Mouse (Mus musculus) left cerebral cortex, adult 2 months (tissue): ENCODE results near the gene Psma5. TPM values are rescaled to one million over a fixed set of nuclear protein-coding genes. Genes with fewer than 3 reads are reported as not detected.
A peak's percentile ranks its signal among the peaks of the same experiment; 100 is the strongest.

Source experiments
- DNase-seq, 2 experiments: peaks; one replicate each; pipeline ENCODE4 v3.0.0; 2021 to 2022; ENCODE audit warnings: low spot score in 2 of 2, mixed read lengths in 1 of 2; ENCODE audit errors: extremely low spot score in 1 of 2
- H3K27ac ChIP-seq: fragments of 200-600 bp; 2 replicates; pipeline ENCODE4 v1.8.1; 2022
- H3K4me3 ChIP-seq: fragments of 200-600 bp; 2 replicates; pipeline ENCODE4 v1.8.1; 2022
- CTCF ChIP-seq: fragments of 200-600 bp; IDR thresholded peaks from 2 replicates; pipeline ENCODE4 v1.8.1; 2022; ENCODE audit warnings: antibody characterized with exemption, mild to moderate bottlenecking, moderate library complexity
- intact Hi-C: fragments of 180-260 bp; cut with DNase I; formaldehyde crosslinking; loops from one replicate; pipeline ENCODE4 v1.15.1; 2025
- total RNA-seq, 2 experiments: library from RNA; stranded (reverse); gene quantifications; 2 replicates each; pipeline ENCODE4 v1.2.3; 2021

Gene Psma5
- total RNA-seq, 2 experiments from 2014 or later: 64.9 to 80.9 TPM

- TF ChIP-seq CTCF: no peak
- no peak overlapping the region for H3K4me3 ChIP-seq
- H3K27ac ChIP-seq: no peak overlapping the region
- intact Hi-C loops: no loop called here
- DNase-seq: no peak
Measured at GRCm38 (mm10) chr3:108313138-108313537, 56.4 kb downstream of the Psma5 start.

GRCm38 (mm10) chr3:108314038-108314675 lies 57.4 kb downstream of the Psma5 start:
- TF ChIP-seq CTCF: no peak
- intact Hi-C loops: no loop called here
- no peak for DNase-seq
- Histone ChIP-seq H3K27ac (no peak overlapping the region), H3K4me3 (no peak overlapping the region)

GRCm38 (mm10) chr3:108318517-108318916 lies 61.8 kb downstream of the Psma5 start:
- H3K27ac ChIP-seq: peak overlapping the region; percentile 1; the same call in 1 of the 2 replicates
- TF ChIP-seq CTCF: no peak
- intact Hi-C loops: no loop called here
- DNase-seq: no peak
- H3K4me3 ChIP-seq: no peak overlapping the region

- TF ChIP-seq CTCF: no peak
- no peak overlapping the region for H3K4me3 ChIP-seq
- intact Hi-C loops: no loop called here
- no peak for DNase-seq
- H3K27ac ChIP-seq: no peak overlapping the region
Measured at GRCm38 (mm10) chr3:108321671-108322070, 64.9 kb downstream of the Psma5 start.

GRCm38 (mm10) chr3:108322136-108322535 lies 65.4 kb downstream of the Psma5 start:
- intact Hi-C loops: no loop called here
- no peak for DNase-seq
- TF ChIP-seq CTCF: no peak
- no peak overlapping the region for H3K27ac ChIP-seq
- no peak overlapping the region for H3K4me3 ChIP-seq

GRCm38 (mm10) chr3:108322962-108323361 lies 66.2 kb downstream of the Psma5 start:
- intact Hi-C loops: no loop called here

GRCm38 (mm10) chr3:108324837-108325236 lies 68.1 kb downstream of the Psma5 start:
- intact Hi-C loops: loop anchor here (5.0 kb wide), 1 partner anchor 38 kb away; no protein-coding TSS in a partner anchor
- TF ChIP-seq CTCF: no peak
- no peak for DNase-seq
- H3K4me3 ChIP-seq: no peak overlapping the region
- no peak overlapping the region for H3K27ac ChIP-seq

More at GRCm38 (mm10) chr3:108322962-108323361, 66.2 kb downstream of the Psma5 start:
- no peak for TF ChIP-seq CTCF
- no peak overlapping the region for H3K4me3 ChIP-seq
- DNase-seq: no peak
- no peak overlapping the region for H3K27ac ChIP-seq

GRCm38 (mm10) chr3:108325521-108325920 lies 68.8 kb downstream of the Psma5 start:
- Histone ChIP-seq H3K4me3 (no peak overlapping the region), H3K27ac (no peak overlapping the region)
- intact Hi-C loops: loop anchor here (5.0 kb wide), 1 partner anchor 38 kb away; no protein-coding TSS in a partner anchor
- no peak for TF ChIP-seq CTCF
- no peak for DNase-seq

GRCm38 (mm10) chr3:108327275-108327674 lies 70.5 kb downstream of the Psma5 start:
- Histone ChIP-seq H3K27ac (no peak overlapping the region), H3K4me3 (no peak overlapping the region)
- no peak for TF ChIP-seq CTCF
- DNase-seq: no peak
- intact Hi-C loops: loop anchor here (5.0 kb wide), 1 partner anchor 40 kb away; no protein-coding TSS in a partner anchor

GRCm38 (mm10) chr3:108327916-108328315 lies 71.2 kb downstream of the Psma5 start:
- no peak for TF ChIP-seq CTCF
- DNase-seq: no peak
- intact Hi-C loops: loop anchor here (5.0 kb wide), 1 partner anchor 41 kb away; no protein-coding TSS in a partner anchor
- peak overlapping the region; percentile 48; the same call in 1 of the 2 replicates for H3K27ac ChIP-seq
- H3K4me3 ChIP-seq: no peak overlapping the region

GRCm38 (mm10) chr3:108328441-108328841 lies 71.7 kb downstream of the Psma5 start:
- H3K4me3 ChIP-seq: no peak overlapping the region
- intact Hi-C loops: loop anchor here (5.0 kb wide), 1 partner anchor 41 kb away; no protein-coding TSS in a partner anchor
- DNase-seq: peak in 1 of 2 experiments; percentile 52
- peak; percentile 7 for TF ChIP-seq CTCF
- H3K27ac ChIP-seq: peak overlapping the region; percentile 48; the same call in 1 of the 2 replicates

Other genes with a start within 250 kb of the Psma5 start
- gene Gstm1, start 239.0 kb upstream of the Psma5 start, total RNA-seq: 100 to 1,000 TPM; 266 to 284 TPM
- 1 to 10 TPM; 7.8 to 8.0 TPM for gene Gstm4, start 212.0 kb upstream of the Psma5 start, total RNA-seq
- gene Ampd2, start 170.3 kb upstream of the Psma5 start, total RNA-seq: 10 to 100 TPM; 58.8 to 61.4 TPM
- not detected for gene Gnat2, start 164.1 kb upstream of the Psma5 start, total RNA-seq
- 10 to 100 TPM; 26.9 to 28.6 TPM for gene Gnai3, start 110.8 kb upstream of the Psma5 start, total RNA-seq
- 10 to 100 TPM; 17.0 to 19.0 TPM for gene Gpr61, start 102.0 kb upstream of the Psma5 start, total RNA-seq
- 10 to 100 TPM; 80.2 to 82.8 TPM for gene Amigo1, start 70.6 kb upstream of the Psma5 start, total RNA-seq
- 10 to 100 TPM; 18.8 to 20.7 TPM for gene Cyb561d1, start 55.7 kb upstream of the Psma5 start, total RNA-seq
- 10 to 100 TPM; 30.6 to 32.8 TPM for gene Atxn7l2, start 46.0 kb upstream of the Psma5 start, total RNA-seq
- 1 to 10 TPM; 1.7 to 2.0 TPM for gene Sypl2, start 30.3 kb upstream of the Psma5 start, total RNA-seq
- 100 to 1,000 TPM; 310 to 316 TPM for gene Sort1, start 27.2 kb downstream of the Psma5 start, total RNA-seq
- gene Mybphl, start 108.0 kb downstream of the Psma5 start, total RNA-seq: 1 to 10 TPM in 1 of 2 experiments, not detected in 1; 1.0 TPM
- gene Psrc1, start 126.9 kb downstream of the Psma5 start, total RNA-seq: 10 to 100 TPM; 18.9 to 21.2 TPM
- gene Celsr2, start 158.6 kb downstream of the Psma5 start, total RNA-seq: 100 to 1,000 TPM; 163 to 185 TPM
- 100 to 1,000 TPM; 216 to 222 TPM for gene Sars, start 188.3 kb downstream of the Psma5 start, total RNA-seq